Mouse (Mus musculus) MEL (cell line): ENCODE measurements around the gene Fam110a. TPM values are rescaled to one million over a fixed set of nuclear protein-coding genes. Genes with fewer than 3 reads are reported as not detected.
"Not testable (repeated sequence)": the region's sequence is repeated elsewhere in the genome, so short reads cannot be mapped to it uniquely, and the experiment has no call there.

Experiments
- DNase-seq: peaks from one replicate; pipeline ENCODE4 v3.0.0; 2011; ENCODE audit warnings: low read depth, low spot score
- H3K27ac ChIP-seq: 2 replicates; pipeline ENCODE4 v1.5.1; 2012; ENCODE audit warnings: low read depth, mild to moderate bottlenecking, control low read depth, low read length, moderate library complexity; ENCODE audit not compliant: control insufficient read depth
- H3K27me3 ChIP-seq, 2 experiments: fragments of 150-350 bp in 1 of 2; sonication (generic) in 1 of 2; 2 replicates each; pipeline ENCODE4 v1.6.1; 2012; ENCODE audit warnings: low read length in 2 of 2, mild to moderate bottlenecking in 2 of 2, improper control_type of control experiment in 1 of 2, moderate library complexity in 1 of 2; ENCODE audit not compliant: insufficient read depth in 2 of 2, control insufficient read depth in 1 of 2
- H3K36me3 ChIP-seq, 2 experiments: 2 replicates each; pipeline ENCODE4 v1.6.1; 2012 to 2014; ENCODE audit warnings: low read length in 2 of 2, improper control_type of control experiment in 1 of 2, inconsistent platforms in 1 of 2, mild to moderate bottlenecking in 1 of 2; ENCODE audit not compliant: insufficient read depth in 2 of 2, control insufficient read depth in 1 of 2
- H3K4me1 ChIP-seq, 2 experiments: fragments of 150-350 bp in 1 of 2; sonication (generic) in 1 of 2; 2 replicates each; pipeline ENCODE4 v1.6.1; 2012; ENCODE audit warnings: low read length in 2 of 2, improper control_type of control experiment in 1 of 2, mild to moderate bottlenecking in 1 of 2; ENCODE audit not compliant: insufficient read depth in 2 of 2, control insufficient read depth in 1 of 2
- H3K4me3 ChIP-seq, 2 experiments: fragments of 150-350 bp in 1 of 2; sonication (generic) in 1 of 2; 2 replicates each; pipeline ENCODE4 v1.5.1; 2012; ENCODE audit warnings: low read depth in 2 of 2, low read length in 2 of 2, mild to moderate bottlenecking in 2 of 2, moderate library complexity in 2 of 2, control low read depth in 1 of 2, improper control_type of control experiment in 1 of 2; ENCODE audit not compliant: control insufficient read depth in 1 of 2, insufficient read depth in 1 of 2
- H3K79me2 ChIP-seq: 2 replicates; pipeline ENCODE4 v1.6.1; 2012; ENCODE audit warnings: mild to moderate bottlenecking, low read length, moderate library complexity; ENCODE audit not compliant: control insufficient read depth, poor library complexity, insufficient read depth
- H3K9ac ChIP-seq: 2 replicates; pipeline ENCODE4 v1.6.1; 2012; ENCODE audit warnings: low read depth, mild to moderate bottlenecking, control low read depth, low read length, moderate library complexity; ENCODE audit not compliant: control insufficient read depth, poor library complexity, severe bottlenecking
- H3K9me3 ChIP-seq: fragments of 150-350 bp; sonication (generic); replicated peaks from 2 replicates; pipeline ENCODE4 v1.6.1; 2012; ENCODE audit warnings: mild to moderate bottlenecking, low read length, improper control_type of control experiment, moderate library complexity; ENCODE audit not compliant: insufficient read depth
- CHD2 ChIP-seq: IDR thresholded peaks from 2 replicates; pipeline ENCODE4 v1.6.1; 2011; ENCODE audit warnings: low read length, improper control_type of control experiment
- CTCF ChIP-seq, 3 experiments: IDR thresholded peaks in 2 of 3; conservative IDR thresholded peaks in 1 of 3; 2 replicates each; pipeline ENCODE4 v1.5.1; 2011 to 2012; ENCODE audit warnings: low read length in 3 of 3, low read depth in 2 of 3, mild to moderate bottlenecking in 2 of 3, improper control_type of control experiment in 1 of 3, inconsistent platforms in 1 of 3, mixed read lengths in 1 of 3, moderate library complexity in 1 of 3; ENCODE audit not compliant: control insufficient read depth in 1 of 3, insufficient read depth in 1 of 3, poor library complexity in 1 of 3, severe bottlenecking in 1 of 3
- E2F4 ChIP-seq: IDR thresholded peaks from 2 replicates; pipeline ENCODE4 v1.6.1; 2011; ENCODE audit warnings: low read depth, low read length, improper control_type of control experiment, borderline replicate concordance
- ELF1 ChIP-seq: IDR thresholded peaks from 2 replicates; pipeline ENCODE4 v1.6.1; 2014; ENCODE audit warnings: low read depth, mild to moderate bottlenecking, inconsistent platforms, low read length, improper control_type of control experiment, moderate library complexity
- EP300 ChIP-seq, 2 experiments: IDR thresholded peaks; 2 replicates each; pipeline ENCODE4 v1.6.1; 2011; ENCODE audit warnings: improper control_type of control experiment in 2 of 2, low read length in 2 of 2, low read depth in 1 of 2, mild to moderate bottlenecking in 1 of 2
- ETS1 ChIP-seq: IDR thresholded peaks from 2 replicates; pipeline ENCODE4 v1.6.1; 2012; ENCODE audit warnings: low read depth, mild to moderate bottlenecking, inconsistent platforms, low read length, improper control_type of control experiment, moderate library complexity
- GATA1 ChIP-seq: IDR thresholded peaks from 2 replicates; pipeline ENCODE4 v1.6.1; 2011; ENCODE audit warnings: low read depth, low read length, improper control_type of control experiment
- MAFK ChIP-seq: IDR thresholded peaks from 2 replicates; pipeline ENCODE4 v1.6.1; 2011; ENCODE audit warnings: low read depth, mild to moderate bottlenecking, low read length, improper control_type of control experiment, borderline replicate concordance
- MAX ChIP-seq: IDR thresholded peaks from 2 replicates; pipeline ENCODE4 v1.6.1; 2011; ENCODE audit warnings: low read length, improper control_type of control experiment
- MAZ ChIP-seq: IDR thresholded peaks from 2 replicates; pipeline ENCODE4 v1.6.1; 2012; ENCODE audit warnings: low read depth, mild to moderate bottlenecking, inconsistent platforms, low read length, improper control_type of control experiment
- MXI1 ChIP-seq: IDR thresholded peaks from 2 replicates; pipeline ENCODE4 v1.6.1; 2011; ENCODE audit warnings: mild to moderate bottlenecking, low read depth, low read length, improper control_type of control experiment
- POLR2A ChIP-seq, 2 experiments: IDR thresholded peaks; 2 replicates each; pipeline ENCODE4 v1.6.1; 2011 to 2012; ENCODE audit warnings: low read length in 2 of 2, mild to moderate bottlenecking in 2 of 2, control low read depth in 1 of 2, improper control_type of control experiment in 1 of 2, low read depth in 1 of 2, moderate library complexity in 1 of 2; ENCODE audit not compliant: control insufficient read depth in 1 of 2, insufficient read depth in 1 of 2, poor library complexity in 1 of 2
- RCOR1 ChIP-seq: IDR thresholded peaks from 2 replicates; pipeline ENCODE4 v1.6.1; 2012; ENCODE audit warnings: low read depth, mild to moderate bottlenecking, inconsistent platforms, low read length, improper control_type of control experiment
- SIN3A ChIP-seq: IDR thresholded peaks from 2 replicates; pipeline ENCODE4 v1.6.1; 2012; ENCODE audit warnings: low read length, improper control_type of control experiment, inconsistent platforms
- SMC3 ChIP-seq: IDR thresholded peaks from 2 replicates; pipeline ENCODE4 v1.6.1; 2011; ENCODE audit warnings: low read depth, low read length, improper control_type of control experiment
- TAL1 ChIP-seq: IDR thresholded peaks from 2 replicates; pipeline ENCODE4 v1.6.1; 2012; ENCODE audit warnings: mild to moderate bottlenecking, inconsistent platforms, low read length, moderate library complexity, mixed read lengths
- UBTF ChIP-seq: IDR thresholded peaks from 2 replicates; pipeline ENCODE4 v1.6.1; 2012; ENCODE audit warnings: low read depth, mild to moderate bottlenecking, inconsistent platforms, low read length, improper control_type of control experiment, moderate library complexity, borderline replicate concordance; ENCODE audit not compliant: insufficient read depth
- USF1 ChIP-seq: IDR thresholded peaks from 2 replicates; pipeline ENCODE4 v1.6.1; 2014; ENCODE audit warnings: low read depth, mild to moderate bottlenecking, inconsistent platforms, low read length, improper control_type of control experiment, moderate library complexity
- USF2 ChIP-seq, 2 experiments: IDR thresholded peaks; 2 replicates each; pipeline ENCODE4 v1.6.1; 2011 to 2012; ENCODE audit warnings: improper control_type of control experiment in 2 of 2, low read length in 2 of 2, borderline replicate concordance in 1 of 2, inconsistent platforms in 1 of 2, low read depth in 1 of 2, mild to moderate bottlenecking in 1 of 2; ENCODE audit not compliant: insufficient read depth in 1 of 2
- ZKSCAN1 ChIP-seq: IDR thresholded peaks from 2 replicates; pipeline ENCODE4 v1.6.1; 2012; ENCODE audit warnings: low read depth, mild to moderate bottlenecking, inconsistent platforms, low read length, improper control_type of control experiment, moderate library complexity
- ZMIZ1 ChIP-seq: IDR thresholded peaks from 2 replicates; pipeline ENCODE4 v1.6.1; 2012; ENCODE audit warnings: low read depth, mild to moderate bottlenecking, inconsistent platforms, low read length, improper control_type of control experiment, moderate library complexity
- polyA plus RNA-seq, 2 experiments: library from polyadenylated mRNA; stranded (reverse) in 1 of 2; unstranded in 1 of 2; fragments of >175 nt in 1 of 2; fragments of >200 nt in 1 of 2; gene quantifications; 2 replicates each; pipeline versions ENCODE4 v1.2.1 to v1.2.4; 2012; ENCODE audit warnings: low replicate concordance in 2 of 2, low read depth in 1 of 2; ENCODE audit not compliant: insufficient read length in 2 of 2, insufficient read depth in 1 of 2, missing spikeins in 1 of 2
- total RNA-seq: library from RNA; depleted of rRNA; stranded (reverse); fragments of 300-350 nt; gene quantifications from 2 replicates; pipeline ENCODE4 v1.2.3, GENCODE M21; 2012

Gene Fam110a
- total and polyA plus RNA-seq, 3 experiments: 5.7 to 10.8 TPM; not detected in 1

- no peak overlapping the region for H3K4me3 ChIP-seq
- peak overlapping the region; percentile 44 for H3K27ac ChIP-seq
- H3K79me2 ChIP-seq: no peaks in the 10 kb centered on the region
- H3K4me1 ChIP-seq: peaks cover 38 to 55% of the 10 kb centered on the region in 2 experiments
- TF ChIP-seq MAFK: no peak
- peak; percentile 57 for TF ChIP-seq TAL1
- 0 out of 2 replicates have a peak, but pooled peaks have one; percentile 0 for TF ChIP-seq GATA1
- TF ChIP-seq EP300 (IDR thresholded peaks at IDR 0.05; ENCODE audit: low read depth in 1 of 2, low read length in 2 of 2): peak in 1 of 2 experiments; percentile 35; a peak in 1 of 4 replicates
- no peak for TF ChIP-seq MAX
- H3K27me3 ChIP-seq: no peaks in the 10 kb centered on the region
- H3K9ac ChIP-seq: no peak overlapping the region
- H3K9me3 ChIP-seq: no peaks in the 10 kb centered on the region
- H3K36me3 ChIP-seq: peaks cover 0 to 24% of the 10 kb centered on the region in 2 experiments; a peak in 2 of 4 replicates
- peak; percentile 72 for DNase-seq
Observed at GRCm38 (mm10) chr2:151997776-151998504, 17.9 kb upstream of the Fam110a start.

DNA sequence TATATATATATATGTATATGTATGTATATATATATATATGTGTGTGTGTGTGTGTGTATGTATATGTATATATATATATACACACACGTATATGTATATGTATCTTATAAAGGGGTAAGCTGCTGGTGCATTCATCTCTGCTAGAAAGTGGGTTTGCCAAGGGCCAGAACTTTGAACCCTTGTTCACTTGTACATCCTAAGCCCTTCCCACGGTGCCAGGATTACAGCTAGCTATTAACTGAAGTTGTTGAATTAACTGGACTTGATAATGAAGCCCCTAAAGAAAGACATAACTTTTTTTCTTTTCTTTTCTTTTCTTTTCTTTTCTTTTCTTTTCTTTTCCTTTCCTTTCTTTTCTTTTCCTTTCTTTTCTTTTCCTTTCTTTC lies 17.2 kb upstream of the Fam110a start:
- Histone ChIP-seq H3K4me3 (peak overlapping the region in 1 of 2 experiments; percentile 79; a peak in 2 of 4 replicates), H3K36me3 (peaks cover 0 to 20% of the 10 kb centered on the region in 2 experiments; a peak in 2 of 4 replicates), H3K4me1 (peaks cover 32 to 47% of the 10 kb centered on the region in 2 experiments)
- not testable (repeated sequence) for H3K79me2 ChIP-seq, H3K9ac ChIP-seq, H3K27me3 ChIP-seq, H3K9me3 ChIP-seq, H3K27ac ChIP-seq, DNase-seq

DNA sequence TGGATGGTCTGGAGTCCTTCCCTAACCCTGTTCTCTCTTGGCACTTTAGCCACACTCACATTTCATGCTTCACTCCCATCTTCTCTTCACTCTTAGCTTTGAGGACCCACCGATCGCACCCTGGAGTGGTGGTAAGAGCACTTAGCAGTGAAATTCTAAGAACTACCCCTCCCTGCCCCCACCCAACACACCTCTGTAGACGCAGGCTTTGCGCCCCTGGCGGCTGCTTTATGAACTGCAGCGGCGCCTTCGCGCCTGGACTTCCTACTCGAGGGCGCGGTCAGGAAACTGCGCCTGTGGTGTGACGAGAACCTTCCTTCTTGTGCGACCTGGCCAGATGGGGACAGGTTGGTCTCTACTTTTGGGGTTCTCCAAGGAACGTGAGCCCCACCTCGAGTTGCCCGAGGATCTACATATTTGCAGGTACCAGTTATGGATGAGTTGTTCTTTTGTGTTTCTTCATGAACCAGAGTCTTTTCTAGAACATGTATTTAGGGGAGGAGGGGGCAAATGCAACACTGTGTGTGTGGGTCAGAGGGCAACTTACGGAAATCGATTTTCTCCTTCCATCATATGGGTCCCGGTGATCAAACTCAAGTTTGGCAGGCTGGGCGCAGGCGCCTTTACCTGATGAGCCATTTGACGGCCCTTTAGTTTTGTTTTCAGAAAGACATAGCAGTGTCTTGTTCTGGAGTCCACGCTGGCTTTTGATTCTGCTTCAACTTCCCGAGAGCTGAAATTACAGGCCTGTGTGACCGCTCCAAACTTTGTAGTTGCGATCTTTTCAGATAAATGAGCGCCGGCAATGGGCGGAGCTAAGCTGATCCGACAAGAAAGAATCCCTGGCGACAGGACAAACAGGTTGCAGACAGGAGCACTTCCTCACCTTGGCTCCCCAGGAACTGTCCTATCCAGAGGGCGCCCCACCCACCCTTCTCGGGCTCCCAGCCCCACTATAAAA lies 16.5 kb upstream of the Fam110a start, which contains the start of gene Slc52a3:
Gene Slc52a3 (plus strand): TSS at position 283 of the 961 bp plus-strand sequence.
- Histone ChIP-seq H3K4me3 (peak within 1 kb of the TSS; percentile 57 to 79), H3K9me3 (no peaks in the 10 kb centered on the region), H3K36me3 (peaks cover 0 to 15% of the 10 kb centered on the region in 2 experiments; a peak in 2 of 4 replicates), H3K79me2 (no peaks in the 10 kb centered on the region), H3K9ac (peak within 1 kb of the TSS; percentile 60), H3K4me1 (peaks cover 28 to 40% of the 10 kb centered on the region in 2 experiments), H3K27me3 (no peaks in the 10 kb centered on the region), H3K27ac (peak within 1 kb of the TSS; percentile 33)
- DNase-seq: peak; percentile 90
- TF ChIP-seq CTCF (IDR thresholded peaks at IDR 0.05 in 2 of 3, conservative IDR thresholded peaks at IDR 0.05 in 1 of 3; ENCODE audit: control insufficient read depth in 1 of 3, insufficient read depth in 1 of 3, low read depth in 2 of 3, low read length in 3 of 3, poor library complexity in 1 of 3, severe bottlenecking in 1 of 3): peak; percentile 86 to 94 (median 93)
- no peak for TF ChIP-seq UBTF
- TF ChIP-seq ETS1: peak; percentile 44; the same call in 1 of the 2 replicates
- TF ChIP-seq E2F4: no peak
- TF ChIP-seq SIN3A: peak; percentile 83
- 0 out of 2 replicates have a peak, but pooled peaks have one; percentile 4 for TF ChIP-seq MAFK
- TF ChIP-seq MXI1: peak; percentile 55
- TF ChIP-seq EP300 (IDR thresholded peaks at IDR 0.05; ENCODE audit: low read depth in 1 of 2, low read length in 2 of 2): peak in 1 of 2 experiments; percentile 54; a peak in 2 of 4 replicates
- TF ChIP-seq ELF1: peak; percentile 80
- TF ChIP-seq MAZ: peak; percentile 91
- no peak for TF ChIP-seq ZMIZ1
- TF ChIP-seq USF2 (IDR thresholded peaks at IDR 0.05; ENCODE audit: borderline replicate concordance in 1 of 2, insufficient read depth in 1 of 2, low read depth in 1 of 2, low read length in 2 of 2): no peak
- peak; percentile 33; the same call in 1 of the 2 replicates for TF ChIP-seq RCOR1
- no peak for TF ChIP-seq USF1
- TF ChIP-seq POLR2A (IDR thresholded peaks at IDR 0.05; ENCODE audit: control insufficient read depth in 1 of 2, insufficient read depth in 1 of 2, low read depth in 1 of 2, low read length in 2 of 2, poor library complexity in 1 of 2): no peak
- TF ChIP-seq SMC3: peak; percentile 38
- peak; percentile 73 for TF ChIP-seq CHD2
- peak; percentile 45; the same call in 1 of the 2 replicates for TF ChIP-seq ZKSCAN1
- TF ChIP-seq TAL1: no peak
